Mouse (Mus musculus): Measurements from ENCODE around the gene Ndufa3. TPM values are rescaled to one million over a fixed set of nuclear protein-coding genes. Genes with fewer than 3 reads are reported as not detected.

The Ndufa3 gene
- total and polyA plus RNA-seq, 3 experiments = 180 to 246 TPM; not detected in 1

GRCm38 (mm10) chr7:3644672-3645487 lies 27.7 kb downstream of the Ndufa3 start, which contains the start of gene Cnot3:
TSS of gene Cnot3 (plus strand) at chr7:3645268.
- Histone ChIP-seq H3K4me3 (ENCODE audit: control insufficient read depth in 1 of 2, insufficient read depth in 1 of 2, low read depth in 2 of 2, low read length in 2 of 2) (peak within 1 kb of the TSS; percentile 79 to 89), H3K9me3 (replicated peaks; ENCODE audit: insufficient read depth, low read length) (no peaks in the 10 kb centered on the region), H3K27ac (ENCODE audit: control insufficient read depth, low read depth, low read length) (peak within 1 kb of the TSS; percentile 100), H3K79me2 (ENCODE audit: control insufficient read depth, insufficient read depth, low read length, poor library complexity) (peaks cover 39% of the 10 kb centered on the region), H3K36me3 (ENCODE audit: control insufficient read depth in 1 of 2, insufficient read depth in 2 of 2, low read length in 2 of 2) (peaks cover 1 to 37% of the 10 kb centered on the region in 2 experiments; a peak in 3 of 4 replicates), H3K4me1 (ENCODE audit: control insufficient read depth in 1 of 2, insufficient read depth in 2 of 2, low read length in 2 of 2) (peaks cover 3 to 36% of the 10 kb centered on the region in 2 experiments), H3K27me3 (ENCODE audit: control insufficient read depth in 1 of 2, insufficient read depth in 2 of 2, low read length in 2 of 2) (no peaks in the 10 kb centered on the region), H3K9ac (ENCODE audit: control insufficient read depth, low read depth, low read length, poor library complexity, severe bottlenecking) (peak within 1 kb of the TSS; percentile 93)
- TF ChIP-seq RCOR1 (IDR thresholded peaks at IDR 0.05; ENCODE audit: low read depth, low read length) (no peak), BHLHE40 (IDR thresholded peaks at IDR 0.05; ENCODE audit: borderline replicate concordance, low read depth, low read length) (no peak), TCF12 (IDR thresholded peaks at IDR 0.05; ENCODE audit: low read depth, low read length) (peak; percentile 37; the same call in 1 of the 2 replicates), USF1 (IDR thresholded peaks at IDR 0.05; ENCODE audit: low read depth, low read length) (no peak), MAZ (IDR thresholded peaks at IDR 0.05; ENCODE audit: low read depth, low read length) (peak; percentile 63; the same call in 1 of the 2 replicates), ZNF384 (IDR thresholded peaks at IDR 0.05; ENCODE audit: low read depth, low read length) (no peak; the same call in 1 of the 2 replicates), EP300 (IDR thresholded peaks at IDR 0.05; ENCODE audit: low read depth in 1 of 2, low read length in 2 of 2) (peak in 1 of 2 experiments; percentile 18; a peak in 1 of 4 replicates), NELFE (IDR thresholded peaks at IDR 0.05; ENCODE audit: low read depth, low read length) (peak; percentile 72), TBP (IDR thresholded peaks at IDR 0.05; ENCODE audit: low read depth, low read length) (peak; percentile 38; the same call in 1 of the 2 replicates), HCFC1 (IDR thresholded peaks at IDR 0.05; ENCODE audit: low read depth, low read length) (peak; percentile 75), USF2 (IDR thresholded peaks at IDR 0.05; ENCODE audit: borderline replicate concordance in 1 of 2, insufficient read depth in 1 of 2, low read depth in 1 of 2, low read length in 2 of 2) (no peak), E2F4 (IDR thresholded peaks at IDR 0.05; ENCODE audit: borderline replicate concordance, low read depth, low read length) (no peak), CTCF (IDR thresholded peaks at IDR 0.05 in 2 of 3, conservative IDR thresholded peaks at IDR 0.05 in 1 of 3; ENCODE audit: control insufficient read depth in 1 of 3, insufficient read depth in 1 of 3, low read depth in 2 of 3, low read length in 3 of 3, poor library complexity in 1 of 3, severe bottlenecking in 1 of 3) (no peak), NRF1 (IDR thresholded peaks at IDR 0.05; ENCODE audit: insufficient read depth, low read depth, low read length, poor library complexity, severe bottlenecking) (peak; percentile 38; the same call in 1 of the 2 replicates), ZMIZ1 (IDR thresholded peaks at IDR 0.05; ENCODE audit: low read depth, low read length) (peak; percentile 34; the same call in 1 of the 2 replicates), ELF1 (IDR thresholded peaks at IDR 0.05; ENCODE audit: low read depth, low read length) (peak; percentile 90), CHD2 (IDR thresholded peaks at IDR 0.05; ENCODE audit: low read length) (peak; percentile 92), KAT2A (conservative IDR thresholded peaks at IDR 0.05; ENCODE audit: low read depth, low read length) (0 out of 2 replicates have a peak, but pooled peaks have one; percentile 52), POLR2A (IDR thresholded peaks at IDR 0.05; ENCODE audit: control insufficient read depth in 1 of 2, insufficient read depth in 1 of 2, low read depth in 1 of 2, low read length in 2 of 2, poor library complexity in 1 of 2) (peak; percentile 36 to 76; a peak in 3 of 4 replicates), MAX (IDR thresholded peaks at IDR 0.05; ENCODE audit: low read length) (no peak), POLR2AphosphoS2 (IDR thresholded peaks at IDR 0.05; ENCODE audit: low read length) (no peak; the same call in 1 of the 2 replicates), MXI1 (IDR thresholded peaks at IDR 0.05; ENCODE audit: low read depth, low read length) (peak; percentile 8)
- peak; percentile 100 for DNase-seq (ENCODE audit: low read depth, low spot score)
